28 mouse cellular contexts compared by ENCODE assay signal in the genomic region with DNA sequence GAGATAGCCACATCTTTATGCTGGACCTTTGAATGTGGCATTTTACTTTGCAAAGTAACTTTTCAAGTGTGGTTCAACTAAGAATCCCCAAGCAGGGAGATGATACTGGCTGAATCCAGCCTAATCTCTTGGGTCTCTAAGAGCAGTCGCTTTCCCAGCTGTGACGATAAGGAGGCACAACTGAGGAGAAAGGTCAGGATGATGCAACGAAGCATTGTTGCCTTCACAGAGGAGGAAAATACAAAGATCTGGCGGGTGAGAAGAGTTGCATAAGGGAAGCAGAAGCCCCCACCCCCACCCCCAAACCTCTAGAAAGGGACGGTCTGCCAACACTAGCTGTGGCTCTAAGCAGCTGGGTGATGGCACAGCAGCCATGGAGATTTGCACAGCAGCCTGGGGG.
DNase-seq lines count a peak whose midpoint lies in the region; ATAC-seq and TF ChIP-seq lines count a peak whose summit lies in the region.
"Had no signal": no experiment of that assay in that cellular context is flagged by ENCODE, and none has a peak within 500 bp of the region (broad histone marks: within the 10 kb centered on the region; RNA-seq: fewer than 3 reads in every experiment).

No protein-coding gene starts in this region.

- no peak for ATAC-seq in heart, embryonic 11.5 days (replicated peaks; ENCODE audit: insufficient number of reproducible peaks, low FRiP score, low TSS enrichment)
- ATAC-seq in megakaryocyte progenitor cell, adult 5-6 weeks (replicated peaks; ENCODE audit: poor library complexity) = 0 out of 2 replicates have a peak, but pooled peaks have one; percentile 26
- ATAC-seq: activated CD4-positive, CD25-positive, alpha-beta regulatory T cell, adult 4 months; forebrain, embryonic 14.5 days; forebrain, embryonic 16.5 days; Patski had no signal

- no peaks in the 10 kb centered on the region for H3K9me3 ChIP-seq in heart, embryonic 11.5 days (replicated peaks; ENCODE audit: control insufficient read depth, low read length)
- H3K9me3 ChIP-seq: embryonic facial prominence, embryonic 13.5 days; embryonic facial prominence, embryonic 15.5 days; forebrain, embryonic 10.5 days; forebrain, embryonic 12.5 days; G1E had no signal

- peak; percentile 25 to 47 for DNase-seq in heart, adult 18-20 months
- DNase-seq in heart, postnatal 25 days (ENCODE audit: low spot score) = no peak
- DNase-seq in heart, adult 9 months (ENCODE audit: low spot score in 2 of 2) = peak; percentile 33 to 44
- DNase-seq in adipocyte (ENCODE audit: low spot score) = peak; percentile 80
- no peak for DNase-seq in lung, adult 2 months
- DNase-seq in left cerebral cortex, adult 18-20 months (ENCODE audit: low spot score in 2 of 2) = no peak
- DNase-seq: adrenal gland, adult 2 months; adrenal gland, postnatal 10 days; adrenal gland, postnatal 25 days; cerebellum, adult 11 months; cerebellum, adult 18-20 months; cerebellum, adult 8-10 months; cerebellum, adult 9-11 months; cerebellum, postnatal 14 days; cerebellum, postnatal 36 days; embryo, embryonic 11 days had no signal

- no peak overlapping the region for H3K27ac ChIP-seq in heart, embryonic 11.5 days (ENCODE audit: low read depth, low read length)
- H3K27ac ChIP-seq: embryonic facial prominence, embryonic 13.5 days; embryonic facial prominence, embryonic 15.5 days; forebrain, embryonic 10.5 days; forebrain, embryonic 12.5 days had no signal

- H3K4me1 ChIP-seq in heart, embryonic 11.5 days (ENCODE audit: control insufficient read depth, insufficient read depth, low read length) = no peaks in the 10 kb centered on the region
- no peaks in the 10 kb centered on the region for H3K4me1 ChIP-seq in lung, adult 2 months (ENCODE audit: control insufficient read depth, insufficient read depth, low read length)
- H3K4me1 ChIP-seq: embryonic facial prominence, embryonic 13.5 days; forebrain, embryonic 10.5 days; forebrain, embryonic 12.5 days had no signal

- TF ChIP-seq POLR2A in lung, adult 2 months (IDR thresholded peaks at IDR 0.05; ENCODE audit: borderline replicate concordance, extremely low read depth, low read depth, low read length) = no peak

- H3K9ac ChIP-seq in heart, embryonic 11.5 days (ENCODE audit: low read depth, low read length) = no peak overlapping the region
- H3K9ac ChIP-seq: embryonic facial prominence, embryonic 13.5 days; embryonic facial prominence, embryonic 15.5 days; forebrain, embryonic 12.5 days had no signal

- no peak for TF ChIP-seq CTCF in lung, adult 2 months (IDR thresholded peaks at IDR 0.05; ENCODE audit: insufficient read depth, low read length)

- H3K4me3 ChIP-seq in heart, embryonic 11.5 days (ENCODE audit: low read depth, low read length) = no peak overlapping the region
- H3K4me3 ChIP-seq in lung, adult 2 months (replicated peaks; ENCODE audit: extremely low read depth, low read depth, low read length) = no peak overlapping the region
- H3K4me3 ChIP-seq: embryonic facial prominence, embryonic 13.5 days; embryonic facial prominence, embryonic 15.5 days; erythroblast, embryonic 14.5 days; forebrain, embryonic 10.5 days; forebrain, embryonic 12.5 days had no signal

- WGBS in heart, embryonic 11.5 days (ENCODE audit: insufficient replicate concordance) = 57% methylated on average over 5 of the region's 5 CpGs
- 68% methylated on average over 5 of the region's 5 CpGs for WGBS in lung, adult 2 months

- no peaks in the 10 kb centered on the region for H3K36me3 ChIP-seq in heart, embryonic 11.5 days (ENCODE audit: control insufficient read depth, insufficient read depth, low read length)
- H3K36me3 ChIP-seq: embryonic facial prominence, embryonic 13.5 days; embryonic facial prominence, embryonic 15.5 days; forebrain, embryonic 10.5 days; forebrain, embryonic 12.5 days; G1E had no signal

- H3K4me2 ChIP-seq in heart, embryonic 11.5 days = no peak overlapping the region
- H3K4me2 ChIP-seq: embryonic facial prominence, embryonic 13.5 days; embryonic facial prominence, embryonic 15.5 days; forebrain, embryonic 12.5 days had no signal

- intact Hi-C loops in heart, postnatal 25 days (cut with DNase I) = no loop called here

- H3K27me3 ChIP-seq in heart, embryonic 11.5 days (ENCODE audit: control insufficient read depth, insufficient read depth, low read length) = no peaks in the 10 kb centered on the region
- H3K27me3 ChIP-seq: embryonic facial prominence, embryonic 13.5 days; embryonic facial prominence, embryonic 15.5 days; forebrain, embryonic 12.5 days; Patski had no signal

Comparison
In these comparisons a context has a peak if more than half of its experiments do, and no peak if none do; other contexts are left out.
1. DNase-seq: peak in heart, adult 18-20 months (2 of 2), heart, adult 9 months (2 of 2) and adipocyte (single experiment); none in heart, postnatal 25 days (single experiment), lung, adult 2 months (single experiment) and left cerebral cortex, adult 18-20 months (0 of 2).